Mouse (Mus musculus): ENCODE measurements around the gene Tmem41a.

GRCm38 (mm10) chr16:21971446-21971845 lies 24.1 kb upstream of the Tmem41a start:
- TF ChIP-seq CTCF (IDR thresholded peaks at IDR 0.05; ENCODE audit: borderline replicate concordance, control insufficient read depth, extremely low read depth, insufficient read depth, low read length, poor library complexity): no peak
- no peak for TF ChIP-seq POLR2A (IDR thresholded peaks at IDR 0.05; ENCODE audit: control insufficient read depth, extremely low read depth, insufficient read depth, low read length, poor library complexity)
